Mouse (Mus musculus): ENCODE results near the gene Pxylp1. TPM values are rescaled to one million over a fixed set of nuclear protein-coding genes. Genes with fewer than 3 reads are reported as not detected.

Gene Pxylp1
- total and polyA plus RNA-seq, 3 experiments, result 0.22 TPM; not detected in 2

GRCm38 (mm10) chr9:96792543-96792942 is 99.9 kb downstream of the Pxylp1 start:
- DNase-seq (ENCODE audit: low spot score), result no peak
- H3K4me1 ChIP-seq (ENCODE audit: insufficient read depth, low read depth, low read length), result peaks cover 32% of the 10 kb centered on the region
- H3K9me3 ChIP-seq (replicated peaks), result no peaks in the 10 kb centered on the region
- TF ChIP-seq GATA2 (IDR thresholded peaks at IDR 0.05; ENCODE audit: borderline replicate concordance, low read depth, low read length), result no peak
- no peak for TF ChIP-seq GATA1 (IDR thresholded peaks at IDR 0.05; ENCODE audit: borderline replicate concordance, low read length)
- TF ChIP-seq POLR2AphosphoS5 (IDR thresholded peaks at IDR 0.05; ENCODE audit: insufficient replicate concordance, low read depth, low read length), result no peak
- no peak for TF ChIP-seq TAL1 (conservative IDR thresholded peaks at IDR 0.05; ENCODE audit: low read depth, low read length)
- TF ChIP-seq CTCF (IDR thresholded peaks at IDR 0.05; ENCODE audit: low read depth, low read length), result no peak
- no peak for ATAC-seq (ENCODE audit: extremely low read depth, insufficient number of reproducible peaks, low FRiP score, poor library complexity, severe bottlenecking)
- peaks cover 9% of the 10 kb centered on the region; the same call in 1 of the 2 replicates for H3K27me3 ChIP-seq (ENCODE audit: insufficient read depth, low read length)
- no peaks in the 10 kb centered on the region for H3K36me3 ChIP-seq (replicated peaks)
- H3K4me3 ChIP-seq (ENCODE audit: low read depth, low read length), result no peak overlapping the region

- Histone ChIP-seq H3K4me3 (ENCODE audit: low read depth, low read length) (no peak overlapping the region), H3K36me3 (replicated peaks) (no peaks in the 10 kb centered on the region), H3K27me3 (ENCODE audit: insufficient read depth, low read length) (peaks cover 9% of the 10 kb centered on the region; the same call in 1 of the 2 replicates), H3K4me1 (ENCODE audit: insufficient read depth, low read depth, low read length) (peaks cover 45% of the 10 kb centered on the region), H3K9me3 (replicated peaks) (no peaks in the 10 kb centered on the region)
- TF ChIP-seq CTCF (IDR thresholded peaks at IDR 0.05; ENCODE audit: low read depth, low read length), result no peak
- TF ChIP-seq GATA2 (IDR thresholded peaks at IDR 0.05; ENCODE audit: borderline replicate concordance, low read depth, low read length), result no peak
- TF ChIP-seq TAL1 (conservative IDR thresholded peaks at IDR 0.05; ENCODE audit: low read depth, low read length), result no peak
- no peak for TF ChIP-seq GATA1 (IDR thresholded peaks at IDR 0.05; ENCODE audit: borderline replicate concordance, low read length)
- TF ChIP-seq POLR2AphosphoS5 (IDR thresholded peaks at IDR 0.05; ENCODE audit: insufficient replicate concordance, low read depth, low read length), result no peak
- ATAC-seq (ENCODE audit: extremely low read depth, insufficient number of reproducible peaks, low FRiP score, poor library complexity, severe bottlenecking), result no peak
- DNase-seq (ENCODE audit: low spot score), result no peak
Observed at GRCm38 (mm10) chr9:96790389-96791007, 102.0 kb downstream of the Pxylp1 start.

GRCm38 (mm10) chr9:96789906-96790305 is 102.6 kb downstream of the Pxylp1 start:
- TF ChIP-seq GATA2 (IDR thresholded peaks at IDR 0.05; ENCODE audit: borderline replicate concordance, low read depth, low read length), result no peak
- no peak for TF ChIP-seq TAL1 (conservative IDR thresholded peaks at IDR 0.05; ENCODE audit: low read depth, low read length)
- TF ChIP-seq GATA1 (IDR thresholded peaks at IDR 0.05; ENCODE audit: borderline replicate concordance, low read length), result no peak
- no peak for TF ChIP-seq POLR2AphosphoS5 (IDR thresholded peaks at IDR 0.05; ENCODE audit: insufficient replicate concordance, low read depth, low read length)
- TF ChIP-seq CTCF (IDR thresholded peaks at IDR 0.05; ENCODE audit: low read depth, low read length), result no peak
- ATAC-seq (ENCODE audit: extremely low read depth, insufficient number of reproducible peaks, low FRiP score, poor library complexity, severe bottlenecking), result no peak
- Histone ChIP-seq H3K4me1 (ENCODE audit: insufficient read depth, low read depth, low read length) (peaks cover 47% of the 10 kb centered on the region), H3K27me3 (ENCODE audit: insufficient read depth, low read length) (peaks cover 9% of the 10 kb centered on the region; the same call in 1 of the 2 replicates), H3K4me3 (ENCODE audit: low read depth, low read length) (no peak overlapping the region), H3K9me3 (replicated peaks) (no peaks in the 10 kb centered on the region), H3K36me3 (replicated peaks) (no peaks in the 10 kb centered on the region)
- no peak for DNase-seq (ENCODE audit: low spot score)

- DNase-seq (ENCODE audit: low spot score) (peak; percentile 14), ATAC-seq (ENCODE audit: extremely low read depth, insufficient number of reproducible peaks, low FRiP score, poor library complexity, severe bottlenecking) (peak; percentile 87)
- Histone ChIP-seq H3K27me3 (ENCODE audit: insufficient read depth, low read length) (peaks cover 20% of the 10 kb centered on the region; the same call in 1 of the 2 replicates), H3K36me3 (replicated peaks) (no peaks in the 10 kb centered on the region), H3K9me3 (replicated peaks) (no peaks in the 10 kb centered on the region), H3K4me3 (ENCODE audit: low read depth, low read length) (no peak overlapping the region), H3K4me1 (ENCODE audit: insufficient read depth, low read depth, low read length) (peaks cover 50% of the 10 kb centered on the region)
- TF ChIP-seq GATA2 (IDR thresholded peaks at IDR 0.05; ENCODE audit: borderline replicate concordance, low read depth, low read length) (no peak), GATA1 (IDR thresholded peaks at IDR 0.05; ENCODE audit: borderline replicate concordance, low read length) (no peak), TAL1 (conservative IDR thresholded peaks at IDR 0.05; ENCODE audit: low read depth, low read length) (no peak), POLR2AphosphoS5 (IDR thresholded peaks at IDR 0.05; ENCODE audit: insufficient replicate concordance, low read depth, low read length) (no peak), CTCF (IDR thresholded peaks at IDR 0.05; ENCODE audit: low read depth, low read length) (no peak)
Observed at GRCm38 (mm10) chr9:96787797-96788196, 104.7 kb downstream of the Pxylp1 start.

- Histone ChIP-seq H3K4me1 (ENCODE audit: insufficient read depth, low read depth, low read length) (peaks cover 54% of the 10 kb centered on the region), H3K9me3 (replicated peaks) (no peaks in the 10 kb centered on the region)
Observed at GRCm38 (mm10) chr9:96785871-96786342, 106.6 kb downstream of the Pxylp1 start.

GRCm38 (mm10) chr9:96785187-96785586 is 107.3 kb downstream of the Pxylp1 start:
- Histone ChIP-seq H3K27me3 (ENCODE audit: insufficient read depth, low read length) (peaks cover 19% of the 10 kb centered on the region; the same call in 1 of the 2 replicates), H3K9me3 (replicated peaks) (no peaks in the 10 kb centered on the region), H3K4me1 (ENCODE audit: insufficient read depth, low read depth, low read length) (peaks cover 57% of the 10 kb centered on the region), H3K4me3 (ENCODE audit: low read depth, low read length) (no peak overlapping the region), H3K36me3 (replicated peaks) (no peaks in the 10 kb centered on the region)
- no peak for TF ChIP-seq TAL1 (conservative IDR thresholded peaks at IDR 0.05; ENCODE audit: low read depth, low read length)
- no peak for TF ChIP-seq GATA1 (IDR thresholded peaks at IDR 0.05; ENCODE audit: borderline replicate concordance, low read length)
- no peak for TF ChIP-seq CTCF (IDR thresholded peaks at IDR 0.05; ENCODE audit: low read depth, low read length)
- TF ChIP-seq GATA2 (IDR thresholded peaks at IDR 0.05; ENCODE audit: borderline replicate concordance, low read depth, low read length), result no peak
- TF ChIP-seq POLR2AphosphoS5 (IDR thresholded peaks at IDR 0.05; ENCODE audit: insufficient replicate concordance, low read depth, low read length), result no peak
- ATAC-seq (ENCODE audit: extremely low read depth, insufficient number of reproducible peaks, low FRiP score, poor library complexity, severe bottlenecking) (peak; percentile 25; the same call in 1 of the 2 replicates), DNase-seq (ENCODE audit: low spot score) (no peak)

More at GRCm38 (mm10) chr9:96785871-96786342, 106.6 kb downstream of the Pxylp1 start:
- no peak for ATAC-seq (ENCODE audit: extremely low read depth, insufficient number of reproducible peaks, low FRiP score, poor library complexity, severe bottlenecking)
- peaks cover 20% of the 10 kb centered on the region; the same call in 1 of the 2 replicates for H3K27me3 ChIP-seq (ENCODE audit: insufficient read depth, low read length)
- TF ChIP-seq TAL1 (conservative IDR thresholded peaks at IDR 0.05; ENCODE audit: low read depth, low read length), result no peak
- TF ChIP-seq CTCF (IDR thresholded peaks at IDR 0.05; ENCODE audit: low read depth, low read length), result no peak
- no peak for TF ChIP-seq GATA2 (IDR thresholded peaks at IDR 0.05; ENCODE audit: borderline replicate concordance, low read depth, low read length)
- TF ChIP-seq GATA1 (IDR thresholded peaks at IDR 0.05; ENCODE audit: borderline replicate concordance, low read length), result no peak
- no peak for TF ChIP-seq POLR2AphosphoS5 (IDR thresholded peaks at IDR 0.05; ENCODE audit: insufficient replicate concordance, low read depth, low read length)
- no peak overlapping the region for H3K4me3 ChIP-seq (ENCODE audit: low read depth, low read length)
- no peaks in the 10 kb centered on the region for H3K36me3 ChIP-seq (replicated peaks)
- no peak for DNase-seq (ENCODE audit: low spot score)

Measured in G1E (cell line).